Mouse (Mus musculus): ENCODE results near the gene Bcl2l1.

DNA sequence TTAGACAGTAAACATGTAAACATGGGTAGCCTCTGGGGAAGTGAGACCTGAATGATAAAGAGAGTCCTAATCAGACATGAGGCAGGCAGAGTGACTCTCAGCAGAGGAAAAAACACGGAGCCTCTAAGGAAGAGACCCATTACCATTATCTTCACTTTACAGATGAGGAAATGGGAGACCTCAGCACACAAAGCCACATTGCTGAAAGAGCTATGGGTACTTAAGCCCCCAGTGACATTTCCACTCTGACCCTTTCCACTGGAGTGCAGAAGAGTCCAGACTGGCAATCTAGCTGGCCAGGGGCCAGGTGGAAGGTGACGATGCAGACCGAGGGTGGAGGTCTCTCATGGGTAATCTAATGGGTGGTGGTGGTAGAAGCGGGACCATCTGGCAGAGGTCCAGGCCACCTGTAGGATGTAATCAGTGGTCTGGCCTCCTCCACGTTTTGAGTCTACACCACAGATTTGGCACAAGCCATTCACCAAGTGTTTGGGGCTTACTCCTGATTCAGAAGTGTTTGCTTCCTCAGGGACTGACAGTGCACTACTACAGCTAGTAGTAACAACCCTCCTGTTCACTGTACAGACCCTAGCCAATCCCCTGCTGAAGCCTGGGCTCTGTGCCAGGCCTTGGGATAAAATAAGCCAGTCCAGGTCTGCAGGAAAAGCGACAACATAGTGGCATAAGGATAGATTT is 13.8 kb downstream of the Bcl2l1 start:
- TF ChIP-seq CTCF (IDR thresholded peaks at IDR 0.05; ENCODE audit: borderline replicate concordance, insufficient read depth, low read length) (no peak), POLR2A (IDR thresholded peaks at IDR 0.05; ENCODE audit: low read depth, low read length) (no peak)

All from embryonic fibroblast, embryonic 13.5 days (primary cell).